Mouse (Mus musculus) neural tube, embryonic 12.5 days (tissue): ENCODE measurements around the gene Daglb. TPM values are rescaled to one million over a fixed set of nuclear protein-coding genes. Genes with fewer than 3 reads are reported as not detected.

ENCODE experiments used
- ATAC-seq: fragments of 200-750 bp; cut with Nextera tagmentation; 2 replicates; pipeline ENCODE4 v1.8.0; 2017; ENCODE audit warnings: low read depth, mild to moderate bottlenecking, moderate TSS enrichment, moderate library complexity; ENCODE audit not compliant: low FRiP score
- H3K27ac ChIP-seq: fragments of 300-500 bp; sonication (generic); 2 replicates; pipeline ENCODE4 v1.5.1; 2016
- H3K27me3 ChIP-seq: fragments of 300-500 bp; sonication (generic); replicated peaks from 2 replicates; pipeline ENCODE4 v1.6.1; 2016; ENCODE audit warnings: mild to moderate bottlenecking
- H3K36me3 ChIP-seq: fragments of 300-500 bp; sonication (generic); 2 replicates; pipeline ENCODE4 v1.6.1; 2016; ENCODE audit warnings: mild to moderate bottlenecking
- H3K4me1 ChIP-seq: fragments of 300-500 bp; sonication (generic); 2 replicates; pipeline ENCODE4 v1.6.1; 2016
- H3K4me2 ChIP-seq: fragments of 300-500 bp; sonication (generic); replicated peaks from 2 replicates; pipeline ENCODE4 v1.6.1; 2016; ENCODE audit warnings: mild to moderate bottlenecking
- H3K4me3 ChIP-seq: fragments of 300-500 bp; sonication (generic); 2 replicates; pipeline ENCODE4 v1.5.1; 2016
- H3K9ac ChIP-seq: fragments of 300-500 bp; sonication (generic); 2 replicates; pipeline ENCODE4 v1.6.1; 2016; ENCODE audit warnings: mild to moderate bottlenecking
- H3K9me3 ChIP-seq: fragments of 300-500 bp; sonication (generic); 2 replicates; pipeline ENCODE4 v1.6.1; 2016; ENCODE audit warnings: mild to moderate bottlenecking
- WGBS: fragments of 180-500 bp; shearing (Covaris S2); methylation state at CpG from one replicate; pipeline ENCODE4 v1.1.7; 2016; 5-methylcytosine and 5-hydroxymethylcytosine counted together
- polyA plus RNA-seq: library from polyadenylated mRNA; unstranded; fragments of >200 nt; fragmentation: Nextera tagmentation; extraction: Ambion mirVana; gene quantifications from 2 replicates; pipeline ENCODE4 v1.2.1, GENCODE M21; 2016

The Daglb gene
- polyA plus RNA-seq, 1 experiment from 2014 or later = 14.8 TPM

GRCm38 (mm10) chr5:143505545-143505944, 41.2 kb downstream of the Daglb start:
- Histone ChIP-seq H3K4me3 (no peak overlapping the region), H3K36me3 (peaks cover 53% of the 10 kb centered on the region), H3K27me3 (no peaks in the 10 kb centered on the region), H3K9ac (no peak overlapping the region), H3K4me1 (peaks cover 12% of the 10 kb centered on the region; the same call in 1 of the 2 replicates), H3K9me3 (no peaks in the 10 kb centered on the region), H3K27ac (no peak overlapping the region), H3K4me2 (no peak overlapping the region)
- no peak for ATAC-seq
- WGBS = 90% methylated on average over 7 of the region's 7 CpGs

- ATAC-seq = no peak
These were observed 44.9 kb downstream of the Daglb start for GRCm38 (mm10) chr5:143509294-143509693.

GRCm38 (mm10) chr5:143509737-143510136, 45.4 kb downstream of the Daglb start:
- Histone ChIP-seq H3K4me3 (no peak overlapping the region), H3K27me3 (no peaks in the 10 kb centered on the region), H3K4me1 (peaks cover 12% of the 10 kb centered on the region; the same call in 1 of the 2 replicates), H3K4me2 (no peak overlapping the region), H3K27ac (no peak overlapping the region), H3K9ac (no peak overlapping the region), H3K9me3 (no peaks in the 10 kb centered on the region), H3K36me3 (peaks cover 50% of the 10 kb centered on the region)
- WGBS = 88% methylated on average over 11 of the region's 11 CpGs
- no peak for ATAC-seq

More at GRCm38 (mm10) chr5:143509294-143509693, 44.9 kb downstream of the Daglb start:
- 83% methylated on average over 9 of the region's 9 CpGs for WGBS
- peaks cover 49% of the 10 kb centered on the region for H3K36me3 ChIP-seq
- H3K9me3 ChIP-seq = no peaks in the 10 kb centered on the region
- H3K27ac ChIP-seq = no peak overlapping the region
- no peak overlapping the region for H3K9ac ChIP-seq
- no peak overlapping the region for H3K4me2 ChIP-seq
- H3K4me3 ChIP-seq = no peak overlapping the region
- no peaks in the 10 kb centered on the region for H3K27me3 ChIP-seq
- peaks cover 12% of the 10 kb centered on the region; the same call in 1 of the 2 replicates for H3K4me1 ChIP-seq

- no peak for ATAC-seq
- Histone ChIP-seq H3K4me1 (peaks cover 12% of the 10 kb centered on the region; the same call in 1 of the 2 replicates), H3K36me3 (peaks cover 48% of the 10 kb centered on the region), H3K4me2 (no peak overlapping the region), H3K9ac (no peak overlapping the region), H3K4me3 (no peak overlapping the region), H3K9me3 (no peaks in the 10 kb centered on the region), H3K27me3 (no peaks in the 10 kb centered on the region), H3K27ac (no peak overlapping the region)
- WGBS = 89% methylated on average over 4 of the region's 4 CpGs
These were observed 47.2 kb downstream of the Daglb start for GRCm38 (mm10) chr5:143511577-143511976.

GRCm38 (mm10) chr5:143512305-143512704, 47.9 kb downstream of the Daglb start:
- H3K4me2 ChIP-seq = no peak overlapping the region
- no peak overlapping the region for H3K4me3 ChIP-seq
- H3K27me3 ChIP-seq = no peaks in the 10 kb centered on the region
- WGBS = 94% methylated on average over 4 of the region's 4 CpGs
- H3K9ac ChIP-seq = no peak overlapping the region
- H3K27ac ChIP-seq = no peak overlapping the region
- ATAC-seq = no peak
- peaks cover 12% of the 10 kb centered on the region; the same call in 1 of the 2 replicates for H3K4me1 ChIP-seq
- no peaks in the 10 kb centered on the region for H3K9me3 ChIP-seq
- peaks cover 49% of the 10 kb centered on the region for H3K36me3 ChIP-seq

GRCm38 (mm10) chr5:143514878-143515277, 50.5 kb downstream of the Daglb start:
- Histone ChIP-seq H3K9me3 (no peaks in the 10 kb centered on the region), H3K27ac (no peak overlapping the region), H3K36me3 (peaks cover 41% of the 10 kb centered on the region), H3K9ac (no peak overlapping the region), H3K4me2 (no peak overlapping the region), H3K4me1 (peaks cover under 1% of the 10 kb centered on the region; the same call in 1 of the 2 replicates), H3K27me3 (no peaks in the 10 kb centered on the region), H3K4me3 (no peak overlapping the region)
- WGBS = 89% methylated on average over 5 of the region's 5 CpGs
- ATAC-seq = no peak

- H3K27ac ChIP-seq = no peak overlapping the region
- no peaks in the 10 kb centered on the region for H3K27me3 ChIP-seq
- ATAC-seq = no peak
- no peaks in the 10 kb centered on the region for H3K4me1 ChIP-seq
- peaks cover 39% of the 10 kb centered on the region for H3K36me3 ChIP-seq
- H3K4me2 ChIP-seq = no peak overlapping the region
- H3K4me3 ChIP-seq = no peak overlapping the region
- H3K9me3 ChIP-seq = no peaks in the 10 kb centered on the region
- WGBS = 92% methylated on average over 11 of the region's 11 CpGs
- H3K9ac ChIP-seq = no peak overlapping the region
These were observed 52.6 kb downstream of the Daglb start for GRCm38 (mm10) chr5:143517005-143517404.

- ATAC-seq = no peak
These were observed 53.1 kb downstream of the Daglb start for GRCm38 (mm10) chr5:143517436-143517835.

GRCm38 (mm10) chr5:143518045-143518591, 53.7 kb downstream of the Daglb start:
- peaks cover 34% of the 10 kb centered on the region for H3K36me3 ChIP-seq
- no peak overlapping the region for H3K9ac ChIP-seq
- H3K4me3 ChIP-seq = no peak overlapping the region
- no peaks in the 10 kb centered on the region for H3K27me3 ChIP-seq
- H3K4me2 ChIP-seq = no peak overlapping the region
- H3K9me3 ChIP-seq = no peaks in the 10 kb centered on the region
- WGBS = 92% methylated on average over 6 of the region's 6 CpGs
- no peak overlapping the region for H3K27ac ChIP-seq
- no peak for ATAC-seq
- no peaks in the 10 kb centered on the region for H3K4me1 ChIP-seq

More at GRCm38 (mm10) chr5:143517436-143517835, 53.1 kb downstream of the Daglb start:
- Histone ChIP-seq H3K4me3 (no peak overlapping the region), H3K9ac (no peak overlapping the region), H3K4me1 (no peaks in the 10 kb centered on the region), H3K27me3 (no peaks in the 10 kb centered on the region), H3K9me3 (no peaks in the 10 kb centered on the region), H3K36me3 (peaks cover 38% of the 10 kb centered on the region), H3K4me2 (no peak overlapping the region), H3K27ac (no peak overlapping the region)
- WGBS = 88% methylated on average over 6 of the region's 6 CpGs

- no peaks in the 10 kb centered on the region for H3K9me3 ChIP-seq
- H3K27ac ChIP-seq = no peak overlapping the region
- no peak overlapping the region for H3K4me3 ChIP-seq
- no peak overlapping the region for H3K4me2 ChIP-seq
- ATAC-seq = no peak
- peaks cover 19% of the 10 kb centered on the region for H3K36me3 ChIP-seq
- no peak overlapping the region for H3K9ac ChIP-seq
- H3K27me3 ChIP-seq = no peaks in the 10 kb centered on the region
- WGBS = 85% methylated on average over 2 of the region's 2 CpGs
- peaks cover 11% of the 10 kb centered on the region for H3K4me1 ChIP-seq
These were observed 56.0 kb downstream of the Daglb start for GRCm38 (mm10) chr5:143520415-143520814.

- no peaks in the 10 kb centered on the region for H3K9me3 ChIP-seq
- 94% methylated on average over 3 of the region's 3 CpGs for WGBS
These were observed 58.5 kb downstream of the Daglb start for GRCm38 (mm10) chr5:143522882-143523281.

GRCm38 (mm10) chr5:143525454-143526225, 61.3 kb downstream of the Daglb start:
- 70% methylated on average over 7 of the region's 7 CpGs for WGBS
- no peak for ATAC-seq
- H3K27me3 ChIP-seq = no peaks in the 10 kb centered on the region
- H3K9me3 ChIP-seq = no peaks in the 10 kb centered on the region
- peaks cover 6% of the 10 kb centered on the region; the same call in 1 of the 2 replicates for H3K36me3 ChIP-seq
- peak overlapping the region; percentile 13; the same call in 1 of the 2 replicates for H3K4me3 ChIP-seq
- peaks cover 30% of the 10 kb centered on the region for H3K4me1 ChIP-seq
- H3K27ac ChIP-seq = no peak overlapping the region
- H3K9ac ChIP-seq = 0 out of 2 replicates have a peak overlapping the region, but pooled peaks have one; percentile 98
- peak overlapping the region; percentile 80 for H3K4me2 ChIP-seq

More at GRCm38 (mm10) chr5:143522882-143523281, 58.5 kb downstream of the Daglb start:
- Histone ChIP-seq H3K27me3 (no peaks in the 10 kb centered on the region), H3K4me2 (no peak overlapping the region), H3K9ac (no peak overlapping the region), H3K4me3 (no peak overlapping the region), H3K27ac (no peak overlapping the region), H3K4me1 (peaks cover 27% of the 10 kb centered on the region), H3K36me3 (peaks cover 6% of the 10 kb centered on the region)
- no peak for ATAC-seq
